Mouse (Mus musculus) cerebellum, adult 8-10 months (tissue): ENCODE data around the gene Rsrc2.
"Not testable (repeated sequence)": the region's sequence is repeated elsewhere in the genome, so short reads cannot be mapped to it uniquely, and the experiment has no call there.

Experiments
- DNase-seq: peaks from one replicate; pipeline ENCODE4 v3.0.0; 2022

The Rsrc2 gene

DNA sequence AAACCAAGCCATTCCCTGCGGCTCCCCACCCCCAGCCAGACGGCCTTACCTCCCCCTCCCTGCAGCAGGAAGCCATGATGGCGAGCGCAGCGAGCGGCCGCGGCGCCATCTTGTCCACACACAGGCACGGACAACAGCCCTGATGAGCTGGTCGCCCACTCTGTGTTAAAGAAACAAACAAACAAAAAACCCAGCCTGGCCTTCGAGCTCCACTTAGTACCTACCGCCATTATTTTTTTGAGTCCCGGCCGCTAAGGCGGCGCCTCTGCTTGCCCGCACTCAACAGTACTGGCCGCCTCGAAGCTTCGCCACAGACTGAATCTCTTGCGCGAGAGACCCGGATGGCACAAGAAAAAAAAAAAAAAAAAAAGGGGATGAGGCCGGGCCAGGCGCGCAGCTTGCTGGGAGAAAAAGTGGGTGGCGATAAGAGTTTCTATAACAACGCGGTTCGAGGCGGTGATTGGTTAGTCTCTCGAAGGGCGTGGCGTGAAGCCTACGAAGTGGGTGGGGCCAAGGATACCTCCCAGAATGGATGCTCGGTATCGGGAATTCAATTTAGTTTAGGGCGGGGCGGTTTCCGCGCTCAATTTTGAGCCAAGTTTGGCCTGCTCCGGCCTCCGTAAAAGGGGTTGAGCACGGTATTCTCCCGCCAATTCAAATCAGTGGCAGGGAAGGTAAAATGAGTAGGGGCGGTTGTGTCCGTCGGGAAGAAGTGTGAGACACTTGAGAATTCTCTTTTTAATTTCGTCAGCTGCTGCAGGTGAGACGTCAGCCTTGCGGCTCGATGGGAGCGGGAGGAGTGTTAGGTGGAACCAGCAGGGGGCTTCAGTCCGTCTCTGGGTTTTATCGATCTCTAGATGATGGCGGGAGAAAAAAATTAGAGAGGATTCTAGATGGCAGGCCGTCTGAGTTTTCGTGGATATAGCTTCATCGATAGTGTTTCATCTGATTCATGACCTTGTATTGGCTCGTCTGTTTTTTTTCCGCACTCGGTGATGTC is at the start of gene Rsrc2, which contains the start of gene Kntc1:
Rsrc2 (minus strand) TSS at position 350 of the 1,000 bp plus-strand sequence.
Kntc1 (plus strand) TSS at position 652 of the 1,000 bp plus-strand sequence.
- DNase-seq: peak; percentile 99

DNA sequence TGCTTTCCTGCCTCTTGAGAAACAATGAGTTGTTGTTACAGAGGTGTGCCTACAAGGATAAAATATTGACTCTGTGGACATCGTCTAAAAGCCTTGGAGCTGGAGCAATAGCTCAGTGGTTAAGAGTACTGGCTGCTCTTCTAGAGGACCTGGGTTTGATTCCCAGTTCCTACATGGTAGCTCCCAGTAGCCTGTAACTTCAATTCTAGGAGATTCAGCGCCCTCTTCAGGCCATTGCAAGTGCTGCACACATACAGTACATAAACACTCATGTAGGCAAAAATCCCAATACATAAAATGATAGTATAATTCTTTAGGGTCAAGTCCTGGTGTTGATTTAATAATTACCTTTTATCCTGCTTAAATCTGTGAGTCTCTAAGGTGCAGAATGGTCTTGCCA is 43.9 kb upstream of the Rsrc2 start:
- DNase-seq: no peak

DNA sequence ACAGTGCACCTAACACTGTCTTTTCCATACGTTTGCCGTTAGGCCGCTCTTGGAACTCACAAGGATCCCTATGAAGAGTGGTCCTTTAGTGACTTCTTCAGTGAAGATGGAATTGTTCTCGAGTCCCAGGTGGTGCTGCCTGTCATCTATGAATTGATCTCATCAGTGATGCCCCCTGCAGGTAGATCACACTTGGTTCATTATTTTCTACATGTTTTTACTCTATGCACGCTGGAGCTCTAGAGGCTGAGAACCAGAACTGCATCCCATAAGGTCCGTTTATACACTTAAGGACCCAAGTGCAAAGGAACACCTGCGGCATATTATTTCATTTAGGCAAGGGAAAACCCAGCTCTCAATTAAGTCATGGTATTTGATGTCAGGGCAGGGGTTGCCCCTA is 39.8 kb upstream of the Rsrc2 start:
- no peak for DNase-seq

DNA sequence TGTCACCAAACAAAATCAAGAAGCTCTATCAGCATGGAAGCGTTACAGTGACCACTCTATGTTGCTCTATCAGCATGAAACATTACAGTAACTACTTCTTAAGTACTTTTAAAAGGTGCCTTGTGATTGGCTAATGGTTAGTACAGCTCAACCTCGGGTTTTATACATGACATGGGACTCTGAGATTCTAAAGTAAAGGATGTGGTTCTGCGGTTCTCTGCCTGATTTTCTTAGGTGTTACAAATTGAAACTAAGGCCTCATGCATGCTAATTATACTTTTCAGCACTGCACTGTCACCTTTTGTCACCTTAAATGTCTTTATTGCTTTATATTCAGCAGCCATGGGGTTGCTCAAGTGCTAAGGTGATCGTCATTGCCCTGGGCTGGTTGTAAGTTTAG is 32.6 kb upstream of the Rsrc2 start:
- DNase-seq: no peak

DNA sequence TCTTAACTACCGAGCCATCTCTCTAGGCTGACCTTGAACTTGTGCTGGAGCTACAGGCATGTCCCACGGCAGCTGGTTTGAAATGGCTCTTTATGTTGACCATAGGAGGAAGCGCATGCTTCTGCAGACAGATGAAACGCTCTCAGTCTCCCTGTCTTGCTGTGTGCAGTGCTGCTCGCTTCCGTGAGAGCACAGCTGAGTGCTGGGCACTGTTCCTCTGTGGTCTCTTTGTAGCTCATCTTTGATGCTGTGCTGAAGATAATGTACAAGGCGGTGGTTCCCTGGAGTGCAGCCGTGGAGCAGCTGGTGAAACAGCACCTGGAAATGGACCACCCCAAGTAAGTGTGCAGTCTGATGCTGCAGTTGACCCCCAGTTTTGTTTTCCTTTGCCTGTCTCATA is 31.5 kb upstream of the Rsrc2 start:
- DNase-seq: no peak

DNA sequence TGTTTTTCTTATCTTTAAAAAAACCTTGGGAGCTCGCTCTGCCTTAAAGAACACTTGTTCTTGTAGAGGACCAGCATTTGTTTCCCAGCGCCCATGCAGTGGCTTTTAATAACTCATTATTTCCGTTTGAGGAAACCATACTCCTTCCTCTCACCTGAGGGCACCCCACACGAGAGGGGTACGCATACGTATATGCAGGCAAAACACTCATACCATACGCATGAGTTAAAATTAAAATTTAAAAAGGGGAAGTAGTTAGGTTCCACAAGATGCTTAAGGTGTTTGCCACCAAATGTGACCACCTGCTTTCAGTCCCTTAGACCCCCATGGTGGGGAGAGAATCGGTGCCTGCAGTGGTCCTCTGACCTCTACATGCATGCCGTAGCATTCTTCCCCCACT is 24.2 kb upstream of the Rsrc2 start:
- no peak for DNase-seq

DNA sequence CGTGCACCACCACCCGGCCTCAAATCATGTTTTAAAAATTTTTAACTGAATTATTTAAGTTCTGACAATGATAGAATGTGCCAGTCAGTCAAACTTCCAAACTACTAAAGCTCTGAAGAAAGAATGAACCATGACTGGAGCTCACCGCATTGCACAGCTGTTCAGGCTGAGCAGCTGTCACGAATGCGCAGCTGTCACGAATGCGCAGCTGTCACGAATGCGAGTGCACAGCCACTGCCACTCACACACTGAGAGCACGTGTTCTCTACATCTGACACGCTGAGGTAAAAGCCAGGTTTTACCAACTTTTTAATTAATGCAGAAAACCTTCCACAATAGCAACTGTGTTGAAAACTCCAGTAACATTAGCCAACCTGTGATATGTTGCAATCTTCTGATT is 17.2 kb upstream of the Rsrc2 start:
- DNase-seq: not testable (repeated sequence)

DNA sequence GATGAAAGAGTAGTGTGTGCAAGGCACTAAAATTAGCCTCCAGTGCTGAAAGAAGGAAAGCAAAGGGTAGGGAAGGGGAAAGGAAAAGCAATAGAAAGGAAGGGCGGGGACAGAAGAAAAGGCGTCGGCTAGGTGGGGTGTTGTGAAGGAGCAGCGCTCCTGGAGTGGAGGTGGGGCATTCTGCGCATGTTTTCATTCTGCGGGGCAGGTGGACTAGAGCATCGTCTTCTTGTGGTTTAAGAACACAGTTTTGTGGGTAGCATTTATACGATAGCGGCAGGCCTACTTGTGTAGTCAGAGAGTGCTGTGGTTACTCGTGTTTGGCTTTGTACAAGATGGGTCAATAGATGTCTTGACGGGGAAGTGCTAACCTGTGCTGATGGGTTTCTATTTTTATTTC is 16.3 kb upstream of the Rsrc2 start:
- no peak for DNase-seq

DNA sequence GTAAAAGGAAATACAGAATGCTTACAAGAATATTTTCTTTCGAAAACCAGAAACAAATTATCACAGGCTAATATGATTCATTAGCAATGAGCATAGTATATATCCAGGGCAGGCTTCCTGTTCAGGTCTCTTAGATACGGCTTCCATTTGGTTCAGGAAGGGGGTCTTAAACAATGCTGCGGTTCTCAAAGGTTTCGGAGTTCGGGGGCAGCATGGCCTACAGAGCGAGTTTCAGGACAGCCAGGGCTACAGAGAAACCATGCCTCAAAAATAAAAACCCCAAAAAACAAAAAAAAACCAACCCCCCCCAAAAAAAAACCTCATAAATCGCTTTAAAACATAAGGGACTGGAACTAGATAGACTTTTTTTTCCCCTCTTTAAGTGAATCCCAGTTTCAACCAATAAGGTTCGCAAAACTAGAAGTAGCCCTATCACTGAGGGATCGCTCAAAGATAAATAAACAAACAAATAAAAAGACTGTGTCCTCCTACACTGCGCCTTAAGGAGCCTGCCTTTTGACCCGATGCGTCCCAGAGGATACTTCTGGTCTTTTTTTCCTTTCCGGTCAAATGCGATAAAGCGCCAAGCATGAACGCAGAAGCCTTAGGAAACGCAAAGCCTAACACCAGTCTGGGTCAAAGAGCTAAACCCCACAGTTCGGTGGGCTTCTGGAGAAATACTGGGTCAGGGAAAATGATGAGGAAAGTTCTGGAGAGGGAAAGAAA is 712 bp downstream of the Rsrc2 start:
- no peak for DNase-seq

DNA sequence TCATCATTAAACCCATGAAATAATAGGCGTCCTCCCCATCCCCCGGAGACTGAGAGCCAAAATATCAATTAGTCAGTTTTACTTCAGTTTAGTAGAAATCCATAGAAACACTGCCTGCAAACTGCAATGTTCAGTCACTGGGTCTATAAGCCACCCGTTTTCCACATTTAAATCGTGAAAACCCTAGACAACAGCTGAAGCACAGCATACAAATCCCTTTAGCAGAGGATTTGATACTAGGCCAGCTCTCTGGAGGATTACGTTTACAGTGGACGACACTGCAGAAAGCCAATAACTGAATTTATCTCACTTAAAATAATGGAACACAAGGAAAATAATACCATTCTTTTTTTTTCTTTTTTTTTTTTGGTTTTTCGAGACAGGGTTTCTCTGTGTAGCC is 1.6 kb downstream of the Rsrc2 start:
- DNase-seq: no peak

DNA sequence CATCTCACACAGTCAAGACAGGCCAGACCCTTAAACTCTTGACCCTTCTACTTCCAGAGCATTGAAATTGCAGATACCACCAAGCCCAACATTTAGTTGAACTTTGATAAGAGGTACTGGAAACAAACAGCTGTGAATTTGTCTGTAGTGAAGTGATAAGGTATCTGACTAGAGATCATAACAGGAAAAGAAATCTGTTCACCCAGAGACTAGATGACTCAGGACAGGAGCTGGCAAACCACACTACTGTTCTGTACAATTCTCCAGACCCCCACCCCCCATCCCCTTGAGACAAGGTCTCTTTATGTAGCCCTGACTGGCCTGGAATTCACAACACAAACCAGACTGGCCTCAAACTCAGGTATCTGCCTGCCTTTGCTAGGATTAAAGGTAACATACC is 3.0 kb downstream of the Rsrc2 start:
- DNase-seq: no peak

DNA sequence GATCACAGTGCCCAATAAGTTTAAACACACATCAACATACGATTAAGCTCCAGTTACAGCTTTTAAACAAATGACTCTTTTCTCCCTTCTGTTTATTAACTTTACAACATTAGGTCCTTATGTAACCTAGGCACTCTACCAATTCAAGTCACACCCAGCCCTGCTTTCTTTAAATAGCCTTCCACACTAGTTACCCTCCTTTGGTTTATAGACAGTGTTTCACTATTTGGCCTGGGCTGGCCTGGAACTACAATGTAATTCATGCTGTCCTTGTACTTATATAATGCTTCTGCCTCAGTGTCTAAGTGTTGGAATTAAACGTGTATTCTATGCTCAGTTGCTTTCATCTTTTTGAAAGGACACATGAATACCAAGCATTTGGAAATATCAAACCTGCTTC is 4.9 kb downstream of the Rsrc2 start:
- no peak for DNase-seq

DNA sequence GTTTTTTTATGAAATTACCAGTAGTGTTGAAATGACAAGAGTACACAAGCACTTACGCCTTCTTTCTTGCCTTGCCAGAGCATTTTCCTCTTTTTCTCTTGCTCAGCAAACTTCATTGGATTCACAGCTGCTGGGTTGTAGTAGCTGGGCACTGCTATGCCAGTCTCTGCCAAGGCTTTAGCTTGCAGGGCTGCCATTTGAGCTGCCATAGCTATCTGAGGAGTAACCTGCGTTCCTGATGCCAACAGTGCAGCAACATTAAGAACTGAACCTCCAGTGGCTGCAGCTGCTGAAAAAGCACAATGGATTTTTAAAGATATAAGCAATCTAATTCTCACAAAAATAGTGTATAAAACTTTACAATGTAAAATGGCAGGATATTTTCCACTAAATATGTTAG is 18.2 kb downstream of the Rsrc2 start:
- no peak for DNase-seq

DNA sequence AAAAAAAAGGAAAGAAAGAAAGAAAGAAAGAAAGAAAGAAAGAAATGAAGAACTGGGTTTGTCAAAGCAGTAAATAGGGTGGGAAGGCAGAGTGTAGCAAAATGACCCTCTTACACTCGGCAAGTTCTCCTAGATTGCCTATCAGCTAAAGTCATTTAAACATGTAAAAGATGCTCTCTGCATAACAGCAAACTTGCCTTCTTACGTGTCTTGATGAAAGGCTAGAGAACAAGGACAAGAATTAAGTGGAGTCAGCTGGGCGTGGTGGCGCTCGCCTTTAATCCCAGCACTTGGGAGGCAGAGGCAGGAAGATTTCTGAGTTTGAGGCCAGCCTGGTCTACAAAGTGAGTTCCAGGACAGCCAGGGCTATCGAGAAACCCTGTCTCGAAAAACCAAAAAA is 25.4 kb downstream of the Rsrc2 start:
- not testable (repeated sequence) for DNase-seq

DNA sequence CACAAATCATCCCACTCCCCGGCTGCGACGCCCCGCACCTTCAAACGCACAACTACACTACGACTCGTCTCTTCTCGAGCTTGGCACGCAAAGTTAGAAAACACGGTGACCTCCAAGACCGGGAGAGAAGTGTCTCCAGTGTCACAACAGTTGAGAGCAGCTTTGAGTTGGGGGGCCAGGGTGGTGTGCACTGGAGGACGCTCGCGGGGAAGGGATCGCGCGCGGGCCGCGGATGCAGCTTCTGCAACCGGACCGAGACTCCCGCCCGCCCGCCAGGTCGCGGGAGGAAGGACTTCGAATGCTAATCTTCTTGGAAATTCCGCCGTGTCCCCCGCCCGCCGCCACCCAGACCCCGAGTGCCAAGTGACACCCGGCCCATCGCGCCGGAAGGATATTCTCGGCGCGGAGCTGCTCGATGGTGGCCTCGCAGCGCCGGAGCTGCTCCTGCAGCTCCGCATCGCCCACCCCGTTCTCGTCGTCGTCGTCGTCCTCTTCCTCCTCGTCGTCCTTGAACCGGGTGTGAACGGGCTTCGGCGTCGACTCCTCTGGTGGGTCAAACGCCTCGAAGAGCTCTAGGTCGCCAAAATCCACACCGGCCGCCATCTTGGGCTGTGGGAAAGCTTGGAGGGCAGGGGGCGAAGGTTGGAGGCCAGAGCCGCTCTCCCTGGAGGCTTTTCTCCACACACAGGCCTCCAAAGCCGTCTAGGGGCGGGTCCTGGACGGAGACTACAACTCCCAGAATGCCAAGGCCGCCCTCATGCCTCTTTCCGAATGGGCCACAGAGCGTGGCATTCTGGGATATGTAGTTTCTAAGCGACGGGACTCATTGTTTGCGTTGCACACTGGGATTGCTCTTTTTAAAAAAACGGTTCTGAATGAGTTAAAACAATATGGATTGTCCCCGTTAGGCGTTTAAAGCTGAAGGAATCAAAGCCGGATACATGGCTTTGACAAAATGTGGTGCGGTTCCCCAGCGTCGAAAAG is 28.6 kb downstream of the Rsrc2 start, which contains the start of gene Zcchc8:
Zcchc8 (minus strand) TSS at position 773 of the 984 bp plus-strand sequence.
- peak; percentile 97 for DNase-seq

DNA sequence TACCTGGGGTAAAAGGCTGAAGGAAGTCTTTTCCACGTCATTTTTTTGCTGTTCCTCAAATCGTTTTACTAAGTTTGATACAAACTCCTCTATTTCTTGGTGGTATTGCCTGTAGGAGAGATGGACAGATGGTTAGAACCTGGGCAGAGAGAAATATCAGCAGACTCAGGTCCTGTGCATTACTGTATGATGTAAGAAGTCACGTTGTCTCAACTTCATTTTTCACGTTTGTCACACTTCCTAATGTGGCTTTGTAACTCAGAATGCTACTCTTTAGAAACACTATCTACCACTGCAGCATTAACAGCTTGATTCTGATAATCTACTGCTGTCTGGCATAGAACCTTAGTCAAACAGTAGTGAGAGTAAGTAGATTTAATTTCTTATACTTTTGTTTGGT is 34.6 kb downstream of the Rsrc2 start:
- DNase-seq: no peak

DNA sequence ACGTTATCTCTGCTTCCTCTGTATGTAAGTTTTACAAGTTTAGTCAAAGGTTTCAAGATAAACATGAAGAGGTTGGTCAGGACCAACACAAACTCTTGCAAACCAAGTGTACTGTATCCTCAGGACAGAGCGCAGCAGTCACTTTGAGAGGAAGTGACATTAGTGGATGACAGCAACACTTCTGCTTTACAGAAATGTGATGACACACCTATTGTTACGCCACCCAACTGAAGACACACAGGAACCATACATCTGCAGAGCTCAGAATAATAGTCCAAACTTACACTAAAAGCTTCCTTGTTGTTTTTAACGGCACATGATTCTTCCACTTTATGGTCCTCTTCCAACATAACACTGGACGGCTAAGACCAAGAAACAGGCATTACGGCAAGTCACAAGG is 35.4 kb downstream of the Rsrc2 start:
- DNase-seq: no peak

DNA sequence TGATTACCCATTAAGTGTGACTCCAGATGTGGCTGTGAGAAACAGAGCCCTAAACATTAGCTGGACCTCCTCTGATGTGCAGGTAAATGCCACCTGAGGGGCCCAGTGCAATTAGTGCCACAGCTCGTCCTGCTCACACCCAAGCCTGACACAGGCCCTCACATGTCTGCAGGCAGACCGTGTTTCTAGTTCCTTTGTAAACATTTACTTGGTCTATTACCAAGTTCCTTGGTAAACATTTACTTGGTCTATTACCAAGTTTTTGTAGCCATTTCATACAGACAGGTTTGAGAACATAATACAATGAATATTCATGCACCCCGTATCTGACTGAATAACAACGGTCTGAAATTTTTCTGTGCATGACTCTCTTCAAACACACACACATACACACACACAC is 39.6 kb downstream of the Rsrc2 start:
- no peak for DNase-seq

DNA sequence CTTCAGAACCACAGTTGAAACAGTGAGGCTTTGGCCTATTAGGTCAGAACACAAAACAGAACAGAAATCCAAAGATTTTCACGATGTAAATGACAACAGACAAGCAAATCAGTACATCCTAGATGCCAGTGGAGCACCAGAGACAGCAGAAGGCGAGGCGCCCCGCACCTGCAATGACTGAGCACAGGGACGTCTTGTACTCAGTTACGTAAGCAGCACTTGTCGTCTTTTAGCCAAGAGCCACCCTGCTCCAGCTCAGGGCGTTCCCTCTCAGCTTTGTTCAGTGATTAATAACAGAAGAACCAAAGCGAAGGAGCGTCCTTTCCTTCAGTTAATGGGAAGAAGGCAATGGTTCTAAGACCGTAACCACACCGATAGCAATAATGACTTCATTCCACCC is 40.6 kb downstream of the Rsrc2 start:
- no peak for DNase-seq

DNA sequence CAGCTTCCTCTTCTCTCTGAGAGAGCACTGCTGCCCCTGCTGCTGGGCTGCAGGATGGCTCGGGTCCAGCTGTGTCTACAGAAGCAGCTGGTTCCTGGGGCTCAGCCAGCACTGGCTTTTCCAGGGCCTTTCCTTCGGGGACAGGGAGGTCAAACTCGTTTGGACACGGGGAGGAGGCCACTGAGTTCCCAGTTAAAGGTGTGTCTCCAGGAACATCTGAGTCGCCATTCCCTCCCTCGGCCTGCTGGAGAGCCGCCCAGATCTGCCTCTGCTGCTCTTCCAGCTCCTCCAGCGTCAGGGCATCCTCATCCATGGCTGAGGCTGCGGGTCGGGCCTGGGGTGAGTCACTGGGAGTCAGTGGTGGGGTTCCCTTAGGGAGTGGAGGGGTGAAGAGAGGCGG is 48.6 kb downstream of the Rsrc2 start:
- no peak for DNase-seq

DNA sequence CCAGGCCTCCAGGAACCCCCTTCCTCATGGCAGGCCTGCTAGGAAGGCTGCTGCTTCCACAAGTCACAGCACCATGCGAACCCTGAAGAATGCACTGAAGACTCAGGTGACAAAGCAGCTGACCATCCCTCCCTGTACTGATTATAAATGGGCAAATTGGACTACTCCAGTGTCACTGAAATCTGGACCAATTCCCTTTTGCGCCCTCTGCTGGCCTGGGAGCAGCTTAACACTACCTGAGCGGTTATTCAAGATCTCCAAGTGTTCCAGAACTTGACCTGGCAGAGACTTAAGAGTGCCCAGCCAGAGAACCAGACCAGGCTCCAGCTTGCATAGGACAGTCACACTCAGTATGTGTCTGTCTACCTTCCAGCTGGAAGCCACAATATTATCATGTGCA is 50.0 kb downstream of the Rsrc2 start:
- peak; percentile 85 for DNase-seq

DNA sequence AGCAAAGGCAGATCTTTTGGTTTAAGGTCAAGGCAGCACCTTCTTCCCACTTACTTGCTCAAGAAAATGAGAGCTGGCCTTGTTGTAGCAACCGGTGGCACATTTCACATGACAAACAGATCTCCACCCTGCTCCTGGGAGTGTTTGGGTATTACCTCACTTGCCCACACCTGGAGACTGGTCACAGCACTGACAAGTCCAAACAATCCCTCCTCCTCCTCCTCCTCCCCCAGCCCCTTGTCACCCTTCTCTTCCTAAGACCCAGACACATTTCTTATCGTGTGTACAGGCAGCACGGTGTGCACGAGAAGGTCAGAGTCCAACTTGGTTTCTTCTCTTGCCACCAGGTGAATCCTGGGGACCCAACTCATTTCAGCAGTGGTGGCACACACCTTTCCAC is 52.3 kb downstream of the Rsrc2 start:
- DNase-seq: no peak

DNA sequence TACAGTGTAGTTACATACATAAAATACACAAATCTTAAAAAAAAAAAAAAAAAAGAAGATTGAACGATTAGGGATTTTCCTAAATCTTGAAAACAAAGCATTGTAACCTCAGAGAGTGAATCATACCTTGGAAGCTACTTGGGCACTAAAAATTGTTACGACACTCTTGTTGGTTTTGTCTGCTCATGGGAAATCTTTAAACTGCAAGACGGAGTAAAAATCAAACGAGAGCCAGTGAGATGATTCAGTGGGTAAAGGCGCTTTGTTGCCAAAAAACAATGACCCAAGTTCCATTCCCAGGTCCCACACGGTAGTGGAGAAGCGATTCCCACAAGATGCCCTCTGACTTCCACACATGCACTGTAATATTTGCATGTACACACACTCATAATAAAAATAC is 53.0 kb downstream of the Rsrc2 start:
- DNase-seq: no peak
